Mouse (Mus musculus): ENCODE measurements around the gene Atg10. TPM values are rescaled to one million over a fixed set of nuclear protein-coding genes. Genes with fewer than 3 reads are reported as not detected.

Gene Atg10
- polyA plus RNA-seq, 1 experiment from 2014 or later: 19.9 TPM

DNA sequence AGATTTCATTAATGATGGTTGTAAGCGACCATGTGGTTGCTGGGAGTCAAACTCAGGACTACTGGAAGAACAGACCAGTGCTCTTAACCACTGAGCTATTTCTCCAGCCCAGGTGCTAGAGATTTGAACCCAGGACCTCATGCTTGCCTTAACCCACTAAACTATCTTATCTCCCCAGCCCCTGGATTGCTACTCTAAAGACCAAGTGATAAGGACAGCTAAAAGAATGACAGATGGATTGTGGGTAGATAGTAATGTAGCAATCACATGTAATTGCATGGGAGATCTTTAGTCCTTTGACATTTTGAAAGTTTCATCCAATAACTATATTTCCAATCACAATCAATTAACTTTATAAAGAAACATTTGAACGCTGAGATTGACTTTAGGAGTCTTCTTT, 13.1 kb upstream of the Atg10 start:
- Histone ChIP-seq H3K27me3 (ENCODE audit: insufficient read depth, low read length) (no peaks in the 10 kb centered on the region), H3K9ac (ENCODE audit: low read depth, low read length) (no peak overlapping the region), H3K9me3 (replicated peaks; ENCODE audit: low read length) (no peaks in the 10 kb centered on the region), H3K27ac (no peak overlapping the region), H3K4me3 (replicated peaks; ENCODE audit: low read depth, low read length) (no peak overlapping the region), H3K36me3 (ENCODE audit: insufficient read depth, low read length) (no peaks in the 10 kb centered on the region), H3K4me1 (replicated peaks; ENCODE audit: insufficient read depth, low read length) (no peaks in the 10 kb centered on the region), H3K4me2 (ENCODE audit: low read length) (no peak overlapping the region)
- no peak for TF ChIP-seq CTCF (IDR thresholded peaks at IDR 0.05; ENCODE audit: low read depth)
- ATAC-seq (replicated peaks; ENCODE audit: low FRiP score, low read depth): no peak
- no peak for DNase-seq (ENCODE audit: low spot score)
- 70% methylated on average over 2 of the region's 2 CpGs for WGBS

DNA sequence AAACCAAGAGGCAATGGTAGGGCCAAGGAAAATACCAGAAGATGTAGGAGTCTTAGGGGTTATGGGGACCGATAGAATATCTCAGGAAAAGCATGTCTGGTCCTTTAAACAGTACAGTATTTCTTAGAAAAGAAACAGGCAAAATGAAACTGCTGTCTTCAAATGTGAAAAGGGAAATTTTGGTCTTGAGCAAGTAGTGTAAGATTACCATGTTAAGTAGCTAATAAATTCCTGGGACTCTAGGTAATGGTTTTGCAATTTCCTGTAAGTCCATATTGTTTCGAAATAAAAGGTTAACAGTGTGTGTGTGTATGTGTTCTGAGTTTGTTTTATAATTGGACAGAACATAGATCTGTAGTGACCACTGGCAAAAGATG, 658 bp upstream of the Atg10 start:
- DNase-seq (ENCODE audit: low spot score): peak; percentile 52
- no peaks in the 10 kb centered on the region for H3K9me3 ChIP-seq (replicated peaks; ENCODE audit: low read length)
- no peaks in the 10 kb centered on the region for H3K36me3 ChIP-seq (ENCODE audit: insufficient read depth, low read length)
- H3K27ac ChIP-seq: peak overlapping the region; percentile 94
- H3K4me2 ChIP-seq (ENCODE audit: low read length): peak overlapping the region; percentile 66
- H3K27me3 ChIP-seq (ENCODE audit: insufficient read depth, low read length): no peaks in the 10 kb centered on the region
- no peak for ATAC-seq (replicated peaks; ENCODE audit: low FRiP score, low read depth)
- WGBS: 47% methylated on average over 2 of the region's 2 CpGs
- H3K9ac ChIP-seq (ENCODE audit: low read depth, low read length): peak overlapping the region; percentile 81
- peak overlapping the region; percentile 62 for H3K4me3 ChIP-seq (replicated peaks; ENCODE audit: low read depth, low read length)
- no peak for TF ChIP-seq CTCF (IDR thresholded peaks at IDR 0.05; ENCODE audit: low read depth)
- H3K4me1 ChIP-seq (replicated peaks; ENCODE audit: insufficient read depth, low read length): peaks cover 4% of the 10 kb centered on the region; the same call in 1 of the 2 replicates

DNA sequence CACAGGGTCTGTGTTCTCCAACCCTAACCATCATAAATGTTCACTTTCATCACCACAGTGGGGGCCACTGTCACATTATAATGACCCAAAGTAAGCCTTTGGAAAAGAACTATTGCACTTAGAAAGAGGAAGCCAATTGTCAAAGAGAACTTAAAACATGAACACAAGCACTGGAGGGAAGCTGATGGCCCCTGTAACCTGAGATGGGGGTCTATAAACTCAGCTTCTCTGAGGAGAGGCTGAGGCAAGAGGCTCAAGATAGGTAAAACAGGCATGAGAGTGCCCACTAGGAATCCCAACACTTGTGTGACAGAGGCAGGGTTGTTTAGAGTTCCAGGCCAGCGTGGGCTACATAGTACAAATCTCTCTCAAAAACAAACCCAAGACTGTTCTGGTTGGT, 705 bp downstream of the Atg10 start:
- DNase-seq (ENCODE audit: low spot score) (no peak), ATAC-seq (replicated peaks; ENCODE audit: low FRiP score, low read depth) (no peak)
- H3K9me3 ChIP-seq (replicated peaks; ENCODE audit: low read length): no peaks in the 10 kb centered on the region
- H3K4me2 ChIP-seq (ENCODE audit: low read length): peak overlapping the region; percentile 66
- WGBS: 22% methylated on average over 1 of the region's 1 CpGs
- H3K36me3 ChIP-seq (ENCODE audit: insufficient read depth, low read length): no peaks in the 10 kb centered on the region
- no peaks in the 10 kb centered on the region for H3K27me3 ChIP-seq (ENCODE audit: insufficient read depth, low read length)
- H3K4me1 ChIP-seq (replicated peaks; ENCODE audit: insufficient read depth, low read length): peaks cover 4% of the 10 kb centered on the region; the same call in 1 of the 2 replicates
- H3K4me3 ChIP-seq (replicated peaks; ENCODE audit: low read depth, low read length): peak overlapping the region; percentile 62
- TF ChIP-seq CTCF (IDR thresholded peaks at IDR 0.05; ENCODE audit: low read depth): no peak
- H3K9ac ChIP-seq (ENCODE audit: low read depth, low read length): peak overlapping the region; percentile 81; the same call in 1 of the 2 replicates
- H3K27ac ChIP-seq: peak overlapping the region; percentile 94

DNA sequence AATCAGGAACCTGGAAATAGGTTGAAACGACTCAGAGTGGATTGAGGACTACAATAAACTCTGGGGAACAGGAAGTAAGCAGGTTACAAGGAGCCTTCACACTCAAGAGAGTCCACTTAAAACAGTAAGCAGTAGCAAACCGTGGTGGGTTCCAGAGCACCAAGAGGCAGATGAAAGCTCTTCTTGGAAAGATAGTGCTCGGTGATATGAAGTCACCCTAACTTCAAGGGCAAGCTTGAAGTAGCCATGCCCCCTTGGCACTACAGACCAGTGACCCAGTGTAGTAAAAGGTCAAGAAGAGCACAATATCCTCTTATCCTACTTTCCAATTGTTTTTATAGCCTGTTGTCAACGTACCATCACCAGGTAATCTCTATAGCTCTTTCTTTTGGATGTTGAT, 2.1 kb downstream of the Atg10 start:
- ATAC-seq (replicated peaks; ENCODE audit: low FRiP score, low read depth) (no peak), DNase-seq (ENCODE audit: low spot score) (no peak)
- Histone ChIP-seq H3K9me3 (replicated peaks; ENCODE audit: low read length) (no peaks in the 10 kb centered on the region), H3K27ac (no peak overlapping the region), H3K4me1 (replicated peaks; ENCODE audit: insufficient read depth, low read length) (peaks cover 4% of the 10 kb centered on the region; the same call in 1 of the 2 replicates), H3K4me2 (ENCODE audit: low read length) (no peak overlapping the region), H3K4me3 (replicated peaks; ENCODE audit: low read depth, low read length) (no peak overlapping the region), H3K9ac (ENCODE audit: low read depth, low read length) (no peak overlapping the region), H3K36me3 (ENCODE audit: insufficient read depth, low read length) (no peaks in the 10 kb centered on the region), H3K27me3 (ENCODE audit: insufficient read depth, low read length) (no peaks in the 10 kb centered on the region)
- WGBS: 68% methylated on average over 4 of the region's 4 CpGs
- no peak for TF ChIP-seq CTCF (IDR thresholded peaks at IDR 0.05; ENCODE audit: low read depth)

DNA sequence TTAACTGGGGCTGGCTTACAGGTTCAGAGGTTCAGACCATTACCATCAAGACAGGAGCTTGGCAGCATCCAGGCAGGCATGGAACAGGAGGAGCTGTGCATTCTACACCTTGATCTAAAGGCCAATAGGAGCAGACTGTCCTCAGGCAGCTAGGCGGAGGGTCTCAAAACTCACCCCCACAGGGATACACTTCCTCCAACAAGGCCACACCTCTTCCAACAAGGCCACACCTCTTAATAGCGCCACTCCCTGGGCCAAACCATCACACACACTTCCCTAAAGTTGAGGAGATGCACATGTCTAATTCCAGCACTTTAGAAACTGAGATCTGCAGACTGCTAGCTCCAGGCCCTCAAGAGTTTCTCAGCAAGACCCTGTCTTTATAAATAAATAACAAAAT, 6.1 kb downstream of the Atg10 start:
- H3K36me3 ChIP-seq (ENCODE audit: insufficient read depth, low read length): no peaks in the 10 kb centered on the region
- TF ChIP-seq CTCF (IDR thresholded peaks at IDR 0.05; ENCODE audit: low read depth): no peak
- no peaks in the 10 kb centered on the region for H3K27me3 ChIP-seq (ENCODE audit: insufficient read depth, low read length)
- no peaks in the 10 kb centered on the region for H3K9me3 ChIP-seq (replicated peaks; ENCODE audit: low read length)
- H3K4me2 ChIP-seq (ENCODE audit: low read length): no peak overlapping the region
- H3K4me3 ChIP-seq (replicated peaks; ENCODE audit: low read depth, low read length): no peak overlapping the region
- H3K9ac ChIP-seq (ENCODE audit: low read depth, low read length): no peak overlapping the region
- ATAC-seq (replicated peaks; ENCODE audit: low FRiP score, low read depth): no peak
- no peaks in the 10 kb centered on the region for H3K4me1 ChIP-seq (replicated peaks; ENCODE audit: insufficient read depth, low read length)
- no peak overlapping the region for H3K27ac ChIP-seq
- WGBS: 85% methylated on average over 2 of the region's 2 CpGs
- no peak for DNase-seq (ENCODE audit: low spot score)

DNA sequence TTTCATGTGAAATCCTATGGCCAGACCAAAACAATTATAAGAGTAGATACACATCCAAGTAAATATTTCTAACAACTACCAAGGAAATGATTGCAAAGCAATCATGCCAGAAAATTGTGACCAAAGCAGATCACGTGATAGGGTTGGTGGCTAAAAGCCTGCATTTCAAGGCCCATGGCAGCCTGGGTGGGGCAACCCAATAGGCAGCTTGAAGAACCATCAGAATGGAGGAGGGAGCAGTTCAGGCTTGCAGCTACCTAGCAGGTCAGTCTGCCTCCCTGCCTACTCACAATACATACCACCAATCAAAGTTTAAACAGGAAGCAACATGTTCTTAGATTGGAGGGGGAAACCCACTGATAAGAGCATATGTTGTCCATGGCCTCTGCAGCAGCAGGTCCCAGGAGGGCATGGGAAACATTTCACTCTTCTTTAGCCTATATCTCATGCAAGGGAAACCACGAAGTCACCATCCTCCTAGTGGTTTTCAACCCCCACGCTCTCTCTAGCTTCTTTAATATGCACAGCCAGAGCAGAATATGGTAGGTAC, 7.0 kb downstream of the Atg10 start:
- DNase-seq (ENCODE audit: low spot score): no peak
- TF ChIP-seq CTCF (IDR thresholded peaks at IDR 0.05; ENCODE audit: low read depth): no peak
- no peak overlapping the region for H3K4me3 ChIP-seq (replicated peaks; ENCODE audit: low read depth, low read length)
- no peak for ATAC-seq (replicated peaks; ENCODE audit: low FRiP score, low read depth)
- no peaks in the 10 kb centered on the region for H3K9me3 ChIP-seq (replicated peaks; ENCODE audit: low read length)
- no peak overlapping the region for H3K27ac ChIP-seq
- WGBS: 89% methylated on average over 3 of the region's 3 CpGs
- H3K4me1 ChIP-seq (replicated peaks; ENCODE audit: insufficient read depth, low read length): no peaks in the 10 kb centered on the region
- no peak overlapping the region for H3K9ac ChIP-seq (ENCODE audit: low read depth, low read length)
- H3K4me2 ChIP-seq (ENCODE audit: low read length): no peak overlapping the region
- H3K36me3 ChIP-seq (ENCODE audit: insufficient read depth, low read length): no peaks in the 10 kb centered on the region
- H3K27me3 ChIP-seq (ENCODE audit: insufficient read depth, low read length): no peaks in the 10 kb centered on the region

DNA sequence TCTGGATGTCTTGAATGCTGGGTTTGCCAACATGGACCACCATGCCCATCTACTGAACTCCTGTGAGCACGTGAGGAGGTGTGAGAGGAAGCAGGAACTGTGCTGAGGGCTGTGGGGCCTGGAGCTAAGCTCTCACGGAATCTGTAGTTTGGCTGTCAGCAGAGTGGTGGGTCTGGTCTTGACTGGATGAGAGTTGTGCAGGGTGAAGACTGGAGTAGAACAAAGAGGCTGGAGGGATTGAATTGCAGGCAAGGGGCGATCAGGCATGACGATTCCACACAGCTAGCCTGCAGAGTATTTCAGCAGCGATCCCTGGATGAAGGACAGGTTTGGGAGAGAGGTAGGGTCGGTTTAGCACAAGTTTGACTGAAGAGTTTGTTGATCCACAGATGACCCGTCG, 10.8 kb downstream of the Atg10 start:
- Histone ChIP-seq H3K4me1 (replicated peaks; ENCODE audit: insufficient read depth, low read length) (no peaks in the 10 kb centered on the region), H3K4me2 (ENCODE audit: low read length) (no peak overlapping the region), H3K36me3 (ENCODE audit: insufficient read depth, low read length) (no peaks in the 10 kb centered on the region), H3K9ac (ENCODE audit: low read depth, low read length) (no peak overlapping the region), H3K27me3 (ENCODE audit: insufficient read depth, low read length) (no peaks in the 10 kb centered on the region), H3K9me3 (replicated peaks; ENCODE audit: low read length) (no peaks in the 10 kb centered on the region), H3K4me3 (replicated peaks; ENCODE audit: low read depth, low read length) (no peak overlapping the region), H3K27ac (peak overlapping the region; percentile 8; the same call in 1 of the 2 replicates)
- peak; percentile 46 for DNase-seq (ENCODE audit: low spot score)
- ATAC-seq (replicated peaks; ENCODE audit: low FRiP score, low read depth): peak; percentile 82
- TF ChIP-seq CTCF (IDR thresholded peaks at IDR 0.05; ENCODE audit: low read depth): no peak
- 39% methylated on average over 8 of the region's 8 CpGs for WGBS
